Mouse (Mus musculus): ENCODE data around the gene Rad23b. TPM values are rescaled to one million over a fixed set of nuclear protein-coding genes. Genes with fewer than 3 reads are reported as not detected.

Rad23b gene
- polyA plus RNA-seq, 1 experiment from 2014 or later, result 39.9 TPM

DNA sequence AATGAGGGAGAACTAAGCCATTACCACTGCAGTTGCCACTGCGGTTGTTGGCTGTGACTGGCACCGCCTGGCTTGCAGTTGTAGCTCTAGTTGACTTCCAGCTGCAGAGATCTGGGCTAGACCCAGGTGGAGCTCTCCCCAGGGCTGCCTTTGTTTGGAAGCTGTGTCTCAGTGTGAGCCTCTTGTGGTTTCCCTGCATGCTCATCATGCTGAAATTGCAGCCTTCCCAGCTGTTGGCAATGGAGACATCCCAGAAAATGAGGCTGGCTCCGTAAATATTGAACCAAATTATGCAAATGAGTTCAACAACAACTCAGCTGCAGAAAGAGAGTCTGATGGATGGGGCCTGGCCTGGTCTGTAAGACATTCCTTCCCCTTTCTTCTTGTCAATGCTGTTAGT lies 66.0 kb downstream of the Rad23b start:
- Histone ChIP-seq H3K27ac (ENCODE audit: low read depth) (no peak overlapping the region), H3K27me3 (ENCODE audit: insufficient read depth, low read length) (no peaks in the 10 kb centered on the region), H3K4me1 (ENCODE audit: insufficient read depth) (no peaks in the 10 kb centered on the region), H3K4me3 (ENCODE audit: low read depth, low read length) (no peak overlapping the region), H3K9ac (replicated peaks) (no peak overlapping the region), H3K36me3 (replicated peaks; ENCODE audit: insufficient read depth, low read length) (no peaks in the 10 kb centered on the region), H3K4me2 (ENCODE audit: low read depth, low read length) (no peak overlapping the region), H3K9me3 (ENCODE audit: low read length) (no peaks in the 10 kb centered on the region)
- ATAC-seq (no peak), DNase-seq (no peak)
- no peak for TF ChIP-seq EP300 (IDR thresholded peaks at IDR 0.05; ENCODE audit: low read depth)
- no peak for TF ChIP-seq CTCF (IDR thresholded peaks at IDR 0.05; ENCODE audit: low read depth)
- 63% methylated on average over 3 of the region's 3 CpGs for WGBS (ENCODE audit: insufficient replicate concordance)

DNA sequence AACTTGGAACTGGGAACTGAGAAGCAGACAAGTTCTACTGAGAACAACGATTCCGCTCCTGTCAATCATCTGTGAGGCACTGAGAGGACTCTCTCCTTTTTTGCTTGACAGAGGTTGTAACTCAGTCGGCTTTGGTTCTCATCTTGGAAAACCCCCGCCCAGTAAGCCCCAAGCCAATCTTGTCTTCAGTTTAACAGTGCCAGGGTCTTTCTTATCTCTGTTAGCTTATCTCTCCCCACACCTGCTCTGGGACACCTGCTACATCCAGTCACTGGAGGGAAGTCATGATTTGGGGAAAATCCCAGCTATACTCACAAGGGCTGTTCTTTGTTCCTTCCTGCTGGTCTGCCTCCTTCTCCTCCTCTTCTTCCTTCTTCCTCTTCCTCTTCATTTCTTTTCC lies 76.4 kb downstream of the Rad23b start:
- no peaks in the 10 kb centered on the region for H3K4me1 ChIP-seq (ENCODE audit: insufficient read depth)
- no peaks in the 10 kb centered on the region for H3K27me3 ChIP-seq (ENCODE audit: insufficient read depth, low read length)
- H3K4me2 ChIP-seq (ENCODE audit: low read depth, low read length), result no peak overlapping the region
- DNase-seq, result no peak
- no peak overlapping the region for H3K27ac ChIP-seq (ENCODE audit: low read depth)
- H3K4me3 ChIP-seq (ENCODE audit: low read depth, low read length), result no peak overlapping the region
- no peak for ATAC-seq
- no peak for TF ChIP-seq CTCF (IDR thresholded peaks at IDR 0.05; ENCODE audit: low read depth)
- no peak for TF ChIP-seq EP300 (IDR thresholded peaks at IDR 0.05; ENCODE audit: low read depth)
- WGBS (ENCODE audit: insufficient replicate concordance), result 50% methylated on average over 4 of the region's 4 CpGs
- no peaks in the 10 kb centered on the region for H3K9me3 ChIP-seq (ENCODE audit: low read length)
- no peaks in the 10 kb centered on the region for H3K36me3 ChIP-seq (replicated peaks; ENCODE audit: insufficient read depth, low read length)
- H3K9ac ChIP-seq (replicated peaks), result no peak overlapping the region

Other genes starting within 250 kb of the Rad23b start
- 1.1 and 1.4 TPM in 2 replicates for gene Klf4, start 182.4 kb downstream of the Rad23b start, polyA plus RNA-seq (2015; fragmentation: Nextera tagmentation; extraction: Ambion mirVana)

All from liver, postnatal 0 days (tissue).